Comparison of ENCODE assay signal across 11 mouse cellular contexts in genomic region chr2:135975978-135976377, GRCm38 (mm10).
A peak's percentile ranks its signal among the peaks of the same experiment; 100 is the strongest.
DNase-seq lines count a peak whose midpoint lies in the region.
"Had no signal": no experiment of that assay in that cellular context is flagged by ENCODE, and none has a peak within 500 bp of the region (broad histone marks: within the 10 kb centered on the region; RNA-seq: fewer than 3 reads in every experiment).

No protein-coding gene starts in this region.

- peak; percentile 56 for DNase-seq in cerebellum, adult 9-10 months
- DNase-seq in cerebellum, adult 8-10 months = no peak
- peak; percentile 17 to 32 for DNase-seq in cerebellum, postnatal 10 days
- no peak for DNase-seq in cerebellum, adult 11-12 months
- peak; percentile 60 for DNase-seq in brain, adult 2 months (ENCODE audit: low read depth, low spot score)
- DNase-seq: adrenal gland, adult 8-10 months; adrenal gland, postnatal 14 days; adrenal gland, postnatal 36 days; B cell, adult 2 months; cerebellum, adult 11 months; embryo, embryonic 11 days had no signal

Comparison
In these comparisons a context has a peak if more than half of its experiments do, and no peak if none do; other contexts are left out.
1. DNase-seq: peak in cerebellum, adult 9-10 months (single experiment), cerebellum, postnatal 10 days (2 of 2) and brain, adult 2 months (single experiment); none in cerebellum, adult 8-10 months (single experiment) and cerebellum, adult 11-12 months (single experiment).